Mouse (Mus musculus) spleen, adult 2 months (tissue): ENCODE data around the gene Elmo1.

ENCODE experiments used
- CTCF ChIP-seq: fragments of 200-500 bp; IDR thresholded peaks from 2 replicates; pipeline ENCODE4 v1.5.1; 2011; ENCODE audit warnings: mild to moderate bottlenecking, inconsistent platforms; ENCODE audit not compliant: insufficient read depth, insufficient read length, insufficient replicate concordance; ENCODE audit errors: extremely low read depth
- POLR2A ChIP-seq: fragments of 200-500 bp; IDR thresholded peaks from 2 replicates; pipeline ENCODE4 v1.6.1; 2011; ENCODE audit warnings: low read depth, low read length, inconsistent platforms

GRCm38 (mm10) chr13:20257562-20258525 is 167.4 kb downstream of the Elmo1 start:
- no peak for TF ChIP-seq POLR2A
- TF ChIP-seq CTCF = no peak
